Mouse (Mus musculus) liver, embryonic 16.5 days (tissue): Measurements from ENCODE around the gene Gm10330. TPM values are rescaled to one million over a fixed set of nuclear protein-coding genes. Genes with fewer than 3 reads are reported as not detected.
"Not testable (repeated sequence)": the region's sequence is repeated elsewhere in the genome, so short reads cannot be mapped to it uniquely, and the experiment has no call there.

Experiments used
- ATAC-seq: fragments of 200-750 bp; cut with Nextera tagmentation; 2 replicates; pipeline ENCODE4 v1.8.0; 2017; ENCODE audit warnings: low read depth, mild to moderate bottlenecking, moderate number of reproducible peaks, moderate library complexity
- H3K27ac ChIP-seq: fragments of 300-500 bp; sonication (generic); 2 replicates; pipeline ENCODE4 v1.5.1; 2014; ENCODE audit warnings: mild to moderate bottlenecking, low read length
- H3K27me3 ChIP-seq: fragments of 300-500 bp; sonication (generic); 2 replicates; pipeline ENCODE4 v1.6.1; 2014; ENCODE audit warnings: low read depth, low read length, mixed read lengths; ENCODE audit not compliant: control insufficient read depth, insufficient read depth
- H3K36me3 ChIP-seq: fragments of 300-500 bp; sonication (generic); 2 replicates; pipeline ENCODE4 v1.6.1; 2014; ENCODE audit warnings: mild to moderate bottlenecking; ENCODE audit not compliant: control insufficient read depth, insufficient read depth
- H3K4me1 ChIP-seq: fragments of 300-500 bp; sonication (generic); 2 replicates; pipeline ENCODE4 v1.6.1; 2014; ENCODE audit warnings: low read depth, low read length, mixed read lengths; ENCODE audit not compliant: control insufficient read depth
- H3K4me2 ChIP-seq: fragments of 300-500 bp; sonication (generic); 2 replicates; pipeline ENCODE4 v1.6.1; 2014; ENCODE audit warnings: low read depth, low read length, mixed read lengths
- H3K4me3 ChIP-seq: fragments of 300-500 bp; sonication (generic); 2 replicates; pipeline ENCODE4 v1.5.1; 2014; ENCODE audit warnings: low read depth, mild to moderate bottlenecking, low read length
- H3K9ac ChIP-seq: fragments of 300-500 bp; sonication (generic); 2 replicates; pipeline ENCODE4 v1.6.1; 2014; ENCODE audit warnings: low read depth, low read length
- H3K9me3 ChIP-seq: fragments of 300-500 bp; sonication (generic); replicated peaks from 2 replicates; pipeline ENCODE4 v1.6.1; 2016; ENCODE audit warnings: low read length; ENCODE audit not compliant: control insufficient read depth
- WGBS: fragments of 180-500 bp; shearing (Covaris S2); extraction: QIAGEN DNeasy Blood & Tissue Kit; methylation state at CpG from one replicate; pipeline ENCODE4 v1.1.7; 2014; ENCODE audit not compliant: insufficient replicate concordance; 5-methylcytosine and 5-hydroxymethylcytosine counted together
- polyA plus RNA-seq: library from polyadenylated mRNA; unstranded; fragments of >200 nt; fragmentation: Nextera tagmentation; extraction: Ambion mirVana; gene quantifications from 2 replicates; pipeline ENCODE4 v1.2.1, GENCODE M21; 2015

Gene Gm10330
- not detected in 2 replicates for polyA plus RNA-seq

- 73% methylated on average over 1 of the region's 1 CpGs for WGBS
- H3K36me3 ChIP-seq, H3K9me3 ChIP-seq, H3K27ac ChIP-seq, H3K4me1 ChIP-seq, H3K4me2 ChIP-seq, H3K27me3 ChIP-seq, H3K9ac ChIP-seq, H3K4me3 ChIP-seq, ATAC-seq: not testable (repeated sequence)
Measured at GRCm38 (mm10) chr12:23780165-23780564, at the start of gene Gm10330. Gene Gm10330 (minus strand): TSS chr12:23780265.

DNA sequence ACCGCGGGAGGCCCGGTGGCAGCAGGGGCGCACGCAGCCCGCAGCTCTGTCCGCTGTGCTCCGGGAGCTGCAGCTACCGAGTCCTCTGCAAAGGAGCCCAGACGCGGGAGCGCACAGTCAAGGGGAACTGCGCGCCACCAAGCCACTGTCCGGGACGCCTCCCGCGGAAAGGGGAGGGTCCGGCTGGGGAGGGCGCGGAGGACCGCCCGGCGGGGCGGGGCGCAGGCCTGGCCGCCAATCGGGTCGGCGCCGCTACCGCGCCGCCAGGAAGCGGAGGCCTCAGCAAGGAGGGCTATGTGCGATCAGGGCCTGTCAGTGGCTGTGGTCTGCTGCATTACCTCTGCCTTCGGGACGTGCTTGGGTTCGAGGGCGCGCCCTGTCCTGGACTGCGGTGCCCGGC is 20.7 kb upstream of the Gm10330 start:
- H3K9me3 ChIP-seq, H3K4me3 ChIP-seq, H3K27me3 ChIP-seq, H3K4me2 ChIP-seq, H3K4me1 ChIP-seq, ATAC-seq, H3K36me3 ChIP-seq, H3K27ac ChIP-seq, H3K9ac ChIP-seq: not testable (repeated sequence)
- WGBS: 16% methylated on average over 40 of the region's 43 CpGs

DNA sequence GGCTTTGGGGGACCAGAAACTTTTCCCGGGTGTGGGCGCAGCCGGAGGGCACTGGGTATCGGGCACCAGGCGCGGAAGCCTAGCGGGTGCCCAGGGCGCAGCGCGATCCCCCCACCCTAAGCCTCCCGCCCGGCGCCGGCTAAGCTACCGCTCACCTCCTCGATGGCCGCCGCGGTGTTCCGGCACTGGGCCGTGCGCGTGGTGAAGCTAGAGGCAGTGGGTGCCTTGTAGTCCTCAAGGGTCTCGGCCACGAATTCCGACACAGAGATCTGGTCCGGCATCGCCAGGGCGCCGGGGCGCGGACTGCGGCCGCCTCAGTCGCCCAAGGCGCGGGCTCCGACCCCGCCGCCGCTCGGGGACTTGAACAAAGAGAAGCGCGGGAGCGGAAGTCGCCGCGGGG is 20.3 kb upstream of the Gm10330 start:
- not testable (repeated sequence) for H3K27me3 ChIP-seq, H3K36me3 ChIP-seq, H3K4me1 ChIP-seq, H3K27ac ChIP-seq, ATAC-seq, H3K4me3 ChIP-seq, H3K9me3 ChIP-seq, H3K9ac ChIP-seq, H3K4me2 ChIP-seq
- 13% methylated on average over 28 of the region's 48 CpGs for WGBS
